24 mouse cellular contexts compared by ENCODE assay signal in the genomic region with DNA sequence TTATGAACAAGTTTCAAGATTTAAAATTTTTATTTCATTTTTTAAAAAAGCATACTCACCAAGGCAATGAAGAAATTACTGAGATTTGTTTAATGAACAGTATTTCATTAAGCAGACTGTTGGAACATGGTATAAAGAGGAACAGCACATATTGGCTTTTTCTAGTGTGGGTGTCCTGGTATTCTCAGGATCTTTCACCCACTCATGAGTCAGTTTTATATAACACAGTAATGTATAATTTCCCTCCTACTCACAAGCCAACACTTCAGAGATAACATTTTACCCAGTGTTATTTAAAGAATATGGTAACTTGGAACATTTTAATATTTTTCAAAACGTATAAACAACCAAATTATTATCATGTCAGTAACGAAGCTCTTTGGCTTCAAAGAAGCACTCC.
"Had no signal": no experiment of that assay in that cellular context is flagged by ENCODE, and none has a peak within 500 bp of the region (broad histone marks: within the 10 kb centered on the region; RNA-seq: fewer than 3 reads in every experiment).

No protein-coding gene starts in this region.

- ATAC-seq: forebrain, embryonic 16.5 days; hindbrain, embryonic 16.5 days; intestine, embryonic 15.5 days; intestine, postnatal 0 days had no signal

- H3K27ac ChIP-seq: heart, embryonic 10.5 days; hindbrain, embryonic 10.5 days; hindbrain, embryonic 12.5 days; hindbrain, embryonic 14.5 days; intestine, embryonic 15.5 days; limb, embryonic 10.5 days; limb, embryonic 12.5 days; liver, embryonic 13.5 days had no signal

- H3K4me3 ChIP-seq: gastrocnemius, adult 2 months; heart, embryonic 10.5 days; heart, embryonic 12.5 days; hindbrain, embryonic 10.5 days; hindbrain, embryonic 12.5 days; intestine, embryonic 15.5 days; limb, embryonic 10.5 days; limb, embryonic 12.5 days; liver, embryonic 13.5 days had no signal

- DNase-seq: gastrocnemius, adult 2 months; gastrocnemius, postnatal 10 days; gastrocnemius, postnatal 25 days; heart, adult 18-20 months; heart, postnatal 10 days; heart, postnatal 4 days; kidney, adult 18-20 months; kidney, adult 8-10 months; kidney, postnatal 10 days; kidney, postnatal 25 days; kidney, postnatal 4 days; liver; liver, embryonic 13.5 days had no signal
